Mouse (Mus musculus) midbrain, embryonic 12.5 days (tissue): Measurements from ENCODE around the gene Adsl. TPM values are rescaled to one million over a fixed set of nuclear protein-coding genes. Genes with fewer than 3 reads are reported as not detected.
A peak's percentile ranks its signal among the peaks of the same experiment; 100 is the strongest.

Experiments used
- ATAC-seq: fragments of 200-750 bp; cut with Nextera tagmentation; 2 replicates; pipeline ENCODE4 v1.8.0; 2017; ENCODE audit warnings: low read depth, moderate TSS enrichment, moderate library complexity; ENCODE audit not compliant: low FRiP score
- H3K27ac ChIP-seq: fragments of 300-500 bp; sonication (generic); replicated peaks from 2 replicates; pipeline ENCODE4 v1.5.1; 2016; ENCODE audit warnings: mild to moderate bottlenecking
- H3K27me3 ChIP-seq: fragments of 300-500 bp; sonication (generic); 2 replicates; pipeline ENCODE4 v1.6.1; 2016; ENCODE audit warnings: mild to moderate bottlenecking
- H3K36me3 ChIP-seq: fragments of 300-500 bp; sonication (generic); 2 replicates; pipeline ENCODE4 v1.6.1; 2016
- H3K4me1 ChIP-seq: fragments of 300-500 bp; sonication (generic); 2 replicates; pipeline ENCODE4 v1.6.1; 2016
- H3K4me2 ChIP-seq: fragments of 300-500 bp; sonication (generic); replicated peaks from 2 replicates; pipeline ENCODE4 v1.6.1; 2016; ENCODE audit warnings: mild to moderate bottlenecking, moderate library complexity
- H3K4me3 ChIP-seq: fragments of 300-500 bp; sonication (generic); 2 replicates; pipeline ENCODE4 v1.5.1; 2016; ENCODE audit warnings: mild to moderate bottlenecking
- H3K9ac ChIP-seq: fragments of 300-500 bp; sonication (generic); replicated peaks from 2 replicates; pipeline ENCODE4 v1.6.1; 2016; ENCODE audit warnings: mild to moderate bottlenecking, moderate library complexity
- H3K9me3 ChIP-seq: fragments of 300-500 bp; sonication (generic); 2 replicates; pipeline ENCODE4 v1.6.1; 2016; ENCODE audit warnings: mild to moderate bottlenecking
- WGBS: fragments of 180-500 bp; shearing (Covaris S2); methylation state at CpG from one replicate; pipeline ENCODE4 v1.1.7; 2016; 5-methylcytosine and 5-hydroxymethylcytosine counted together
- polyA plus RNA-seq: library from polyadenylated mRNA; unstranded; fragments of >200 nt; fragmentation: Nextera tagmentation; extraction: Ambion mirVana; gene quantifications from 2 replicates; pipeline ENCODE4 v1.2.1, GENCODE M21; 2016

The Adsl gene
- polyA plus RNA-seq, 1 experiment from 2014 or later = 153 TPM

DNA sequence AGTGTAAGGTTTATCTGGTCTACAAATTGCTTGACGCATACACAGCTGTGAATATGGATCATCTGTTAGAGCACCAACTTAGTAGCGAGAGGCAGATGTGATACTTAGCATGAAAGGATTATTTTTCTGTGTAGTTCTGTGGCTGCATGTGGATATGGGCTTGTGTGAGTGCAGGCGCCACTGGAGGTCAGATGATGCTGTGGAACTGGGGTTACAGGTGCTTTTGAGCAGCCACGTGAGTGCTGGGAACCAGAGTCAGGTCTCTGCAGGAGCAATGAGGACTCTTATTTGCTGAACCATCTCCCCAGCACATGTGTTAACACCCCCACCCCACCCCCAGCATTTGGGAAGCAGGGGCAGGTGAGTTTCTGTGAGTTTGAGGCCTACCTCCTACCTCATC is 1.1 kb downstream of the Adsl start:
- Histone ChIP-seq H3K4me3 (peak overlapping the region; percentile 93), H3K9ac (peak overlapping the region; percentile 78), H3K4me1 (peaks cover 15% of the 10 kb centered on the region), H3K27me3 (no peaks in the 10 kb centered on the region), H3K36me3 (peaks cover 24% of the 10 kb centered on the region), H3K9me3 (no peaks in the 10 kb centered on the region), H3K27ac (no peak overlapping the region), H3K4me2 (peak overlapping the region; percentile 79)
- WGBS = 72% methylated on average over 4 of the region's 4 CpGs
- no peak for ATAC-seq

GRCm38 (mm10) chr15:80950055-80950454 is 1.8 kb downstream of the Adsl start:
- Histone ChIP-seq H3K27me3 (no peaks in the 10 kb centered on the region), H3K36me3 (peaks cover 31% of the 10 kb centered on the region), H3K27ac (no peak overlapping the region), H3K9me3 (no peaks in the 10 kb centered on the region), H3K4me2 (peak overlapping the region; percentile 79; the same call in 1 of the 2 replicates), H3K4me3 (0 out of 2 replicates have a peak overlapping the region, but pooled peaks have one; percentile 17), H3K9ac (0 out of 2 replicates have a peak overlapping the region, but pooled peaks have one; percentile 78), H3K4me1 (peaks cover 15% of the 10 kb centered on the region)
- 94% methylated on average over 7 of the region's 7 CpGs for WGBS
- no peak for ATAC-seq

DNA sequence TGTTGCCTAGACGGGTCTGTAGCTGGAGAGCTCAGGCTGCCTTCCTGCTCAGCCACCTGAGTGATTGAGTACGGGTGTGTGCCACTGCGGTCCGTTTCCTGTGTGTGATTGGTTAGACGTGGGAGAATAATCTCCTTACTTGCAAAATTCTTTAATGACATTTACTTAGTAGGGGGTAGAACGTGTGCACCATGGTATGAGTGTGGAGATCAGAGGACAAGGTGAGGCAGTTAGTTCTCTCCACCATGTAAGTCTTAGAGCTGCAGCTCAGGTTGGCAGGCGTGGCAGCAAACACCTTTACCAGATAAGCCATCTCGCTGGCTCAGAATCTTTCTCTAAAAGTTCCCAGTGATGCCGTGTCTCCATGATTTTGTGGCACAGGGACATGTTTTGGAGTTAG is 5.7 kb downstream of the Adsl start:
- Histone ChIP-seq H3K4me3 (no peak overlapping the region), H3K27me3 (no peaks in the 10 kb centered on the region), H3K27ac (no peak overlapping the region), H3K36me3 (peaks cover 65% of the 10 kb centered on the region), H3K4me1 (peaks cover 12% of the 10 kb centered on the region), H3K9me3 (no peaks in the 10 kb centered on the region), H3K9ac (no peak overlapping the region), H3K4me2 (no peak overlapping the region)
- WGBS = 92% methylated on average over 9 of the region's 9 CpGs
- no peak for ATAC-seq

DNA sequence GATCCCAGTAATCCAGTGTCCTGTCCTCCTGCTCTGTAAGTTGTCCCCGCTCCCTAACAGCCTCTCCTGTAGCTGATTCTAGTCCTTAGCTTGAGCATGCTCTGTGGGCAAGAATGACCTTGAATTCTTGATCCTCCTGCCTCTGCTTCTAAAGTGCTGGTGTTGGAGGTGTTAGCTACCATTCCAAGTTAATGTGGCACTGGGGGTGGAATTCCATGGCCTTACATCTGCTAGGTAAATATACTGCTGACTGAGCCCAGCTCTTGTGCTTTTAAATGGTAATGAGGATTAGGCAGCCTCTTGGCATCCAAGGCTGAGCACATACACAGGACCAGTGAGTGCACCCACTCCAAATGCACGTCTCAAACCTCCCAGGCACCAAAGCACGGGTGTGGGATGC is 6.6 kb downstream of the Adsl start:
- no peak for ATAC-seq

DNA sequence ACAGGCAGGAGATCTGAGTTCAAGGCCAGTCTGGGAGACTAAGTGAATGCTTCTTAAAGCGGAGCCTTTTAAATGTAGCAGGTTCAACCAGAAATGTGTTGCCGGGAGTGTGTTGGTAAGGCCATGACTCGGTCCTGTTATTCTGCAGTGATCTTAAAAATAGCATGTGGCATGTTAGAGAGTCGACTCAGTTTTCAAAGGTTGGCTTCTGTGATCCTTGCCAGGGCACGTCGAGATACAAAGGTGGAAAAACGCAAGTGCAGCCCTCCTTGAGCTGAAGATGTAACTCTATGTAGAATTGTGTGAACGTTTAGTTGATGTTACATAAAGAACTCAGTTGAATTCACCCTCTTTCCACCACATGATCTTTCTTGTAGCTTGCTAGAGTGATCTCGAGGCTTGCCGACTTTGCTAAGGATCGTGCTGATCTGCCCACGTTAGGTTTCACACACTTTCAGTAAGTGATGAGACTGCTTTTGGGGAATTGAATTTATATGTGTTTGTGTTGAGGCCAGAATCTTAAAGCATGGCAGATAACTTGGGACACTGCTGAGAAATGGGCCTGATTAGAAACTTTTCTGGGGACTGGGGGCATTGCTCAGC is 7.6 kb downstream of the Adsl start:
- no peak for ATAC-seq

More for the DNA sequence above, 6.6 kb downstream of the Adsl start:
- peaks cover 4% of the 10 kb centered on the region; the same call in 1 of the 2 replicates for H3K4me1 ChIP-seq
- no peak overlapping the region for H3K9ac ChIP-seq
- no peak overlapping the region for H3K27ac ChIP-seq
- H3K27me3 ChIP-seq = no peaks in the 10 kb centered on the region
- no peaks in the 10 kb centered on the region for H3K9me3 ChIP-seq
- peaks cover 74% of the 10 kb centered on the region for H3K36me3 ChIP-seq
- WGBS = 56% methylated on average over 3 of the region's 3 CpGs
- H3K4me3 ChIP-seq = no peak overlapping the region
- no peak overlapping the region for H3K4me2 ChIP-seq

DNA sequence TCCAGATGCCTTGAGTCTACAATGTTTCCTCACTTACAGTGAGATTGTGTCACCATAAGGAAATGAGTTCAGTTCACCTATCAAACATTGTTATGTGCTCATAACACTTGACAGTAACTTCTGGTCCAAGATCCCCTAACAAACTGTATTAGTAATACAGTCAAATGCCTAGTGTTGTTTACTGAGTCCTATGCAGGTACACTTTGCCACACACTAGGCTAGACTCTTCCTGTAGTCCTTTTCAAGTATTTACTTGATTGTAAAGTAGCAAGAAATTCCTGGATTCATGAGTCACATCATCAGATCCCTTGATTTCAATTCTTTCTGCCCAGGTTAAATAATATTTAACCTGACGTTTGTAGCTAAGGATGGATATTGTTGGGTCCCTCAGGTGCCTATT is 21.1 kb downstream of the Adsl start:
- Histone ChIP-seq H3K4me3 (no peak overlapping the region), H3K9ac (no peak overlapping the region), H3K9me3 (no peaks in the 10 kb centered on the region), H3K4me2 (no peak overlapping the region), H3K36me3 (peaks cover 55% of the 10 kb centered on the region), H3K27me3 (no peaks in the 10 kb centered on the region), H3K4me1 (no peaks in the 10 kb centered on the region), H3K27ac (no peak overlapping the region)
- WGBS = 87% methylated on average over 1 of the region's 1 CpGs
- ATAC-seq = no peak

More for the DNA sequence above, 7.6 kb downstream of the Adsl start:
- Histone ChIP-seq H3K4me1 (no peaks in the 10 kb centered on the region; the same call in 1 of the 2 replicates), H3K9me3 (no peaks in the 10 kb centered on the region), H3K27ac (no peak overlapping the region), H3K4me3 (no peak overlapping the region), H3K27me3 (no peaks in the 10 kb centered on the region), H3K4me2 (no peak overlapping the region), H3K36me3 (peaks cover 85% of the 10 kb centered on the region), H3K9ac (no peak overlapping the region)
- WGBS = 97% methylated on average over 12 of the region's 12 CpGs

- H3K4me2 ChIP-seq = no peak overlapping the region
- H3K9ac ChIP-seq = no peak overlapping the region
- peaks cover 12% of the 10 kb centered on the region for H3K36me3 ChIP-seq
- ATAC-seq = no peak
- no peaks in the 10 kb centered on the region for H3K9me3 ChIP-seq
- no peak overlapping the region for H3K4me3 ChIP-seq
- peaks cover 7% of the 10 kb centered on the region; the same call in 1 of the 2 replicates for H3K4me1 ChIP-seq
- no peak overlapping the region for H3K27ac ChIP-seq
- no peaks in the 10 kb centered on the region for H3K27me3 ChIP-seq
- 64% methylated on average over 5 of the region's 5 CpGs for WGBS
These were observed 26.0 kb downstream of the Adsl start for GRCm38 (mm10) chr15:80974311-80974710.

- Histone ChIP-seq H3K27me3 (no peaks in the 10 kb centered on the region), H3K4me3 (no peak overlapping the region), H3K4me2 (no peak overlapping the region), H3K4me1 (peaks cover 7% of the 10 kb centered on the region; the same call in 1 of the 2 replicates), H3K36me3 (no peaks in the 10 kb centered on the region), H3K9me3 (no peaks in the 10 kb centered on the region), H3K27ac (no peak overlapping the region), H3K9ac (no peak overlapping the region)
- ATAC-seq = no peak
- WGBS = 86% methylated on average over 3 of the region's 3 CpGs
These were observed 27.4 kb downstream of the Adsl start for GRCm38 (mm10) chr15:80975666-80976065.

- WGBS = under 1% methylated on average over 56 of the region's 67 CpGs
- H3K27ac ChIP-seq = no peak within 1 kb of the TSS
- H3K27me3 ChIP-seq = no peaks in the 10 kb centered on the region
- ATAC-seq = peak; percentile 92
- peaks cover 7% of the 10 kb centered on the region; the same call in 1 of the 2 replicates for H3K4me1 ChIP-seq
- H3K9me3 ChIP-seq = no peaks in the 10 kb centered on the region
- H3K4me2 ChIP-seq = peak within 1 kb of the TSS; percentile 67
- H3K4me3 ChIP-seq = peak within 1 kb of the TSS; percentile 86
- peak within 1 kb of the TSS; percentile 77 for H3K9ac ChIP-seq
- no peaks in the 10 kb centered on the region for H3K36me3 ChIP-seq
These were observed 29.5 kb downstream of the Adsl start, which contains the start of gene Sgsm3 for GRCm38 (mm10) chr15:80977620-80978334. Gene Sgsm3 (plus strand): TSS chr15:80977765.

DNA sequence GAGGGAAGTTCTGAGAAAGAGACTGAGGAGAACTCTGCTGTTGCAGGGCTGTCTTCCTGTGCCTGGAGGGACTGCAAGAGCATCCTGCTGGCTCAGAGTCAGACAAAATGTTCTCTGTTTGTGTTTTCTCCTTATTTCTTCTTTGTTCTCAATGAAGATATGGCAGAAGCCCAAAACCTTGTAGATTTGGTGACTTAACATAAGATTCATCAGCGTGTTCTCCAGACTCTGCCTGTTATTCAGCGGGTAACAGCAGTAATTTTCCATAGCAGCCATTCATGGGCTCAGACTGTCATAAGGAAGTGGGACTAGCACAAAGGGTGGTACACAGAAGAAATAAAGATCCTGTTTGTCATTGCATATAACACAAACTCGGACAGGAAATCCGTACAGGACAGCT is 31.3 kb downstream of the Adsl start:
- ATAC-seq = no peak
- Histone ChIP-seq H3K9me3 (no peaks in the 10 kb centered on the region), H3K4me1 (peaks cover 7% of the 10 kb centered on the region; the same call in 1 of the 2 replicates), H3K36me3 (no peaks in the 10 kb centered on the region), H3K27me3 (no peaks in the 10 kb centered on the region), H3K27ac (no peak overlapping the region), H3K4me2 (no peak overlapping the region), H3K4me3 (no peak overlapping the region), H3K9ac (no peak overlapping the region)
- 88% methylated on average over 4 of the region's 4 CpGs for WGBS

GRCm38 (mm10) chr15:80981176-80981575 is 32.9 kb downstream of the Adsl start:
- Histone ChIP-seq H3K4me2 (no peak overlapping the region), H3K9ac (no peak overlapping the region), H3K27ac (no peak overlapping the region), H3K4me3 (no peak overlapping the region), H3K27me3 (no peaks in the 10 kb centered on the region), H3K9me3 (no peaks in the 10 kb centered on the region), H3K4me1 (peaks cover 7% of the 10 kb centered on the region; the same call in 1 of the 2 replicates), H3K36me3 (no peaks in the 10 kb centered on the region)
- WGBS = 94% methylated on average over 4 of the region's 4 CpGs
- ATAC-seq = no peak

DNA sequence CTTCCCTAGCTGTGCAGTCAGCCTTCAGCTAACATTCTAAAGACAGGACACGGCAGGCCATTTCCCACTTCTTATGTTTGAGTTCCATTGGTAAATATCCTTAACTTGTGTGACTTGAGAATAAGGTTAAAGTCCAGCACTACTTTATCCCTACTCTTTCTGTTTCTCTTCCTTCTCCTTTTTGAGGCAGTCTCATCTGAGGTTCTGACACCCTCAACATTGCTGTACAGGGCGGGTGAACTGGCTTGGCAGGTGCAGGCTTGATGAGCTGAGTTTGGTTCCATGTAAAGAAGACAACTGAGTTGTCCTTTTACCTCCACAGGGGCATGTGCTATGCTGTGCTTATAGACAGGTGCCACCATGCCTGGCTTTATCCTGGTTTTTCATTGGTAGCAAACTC is 35.0 kb downstream of the Adsl start:
- no peaks in the 10 kb centered on the region for H3K27me3 ChIP-seq
- peaks cover 4% of the 10 kb centered on the region; the same call in 1 of the 2 replicates for H3K4me1 ChIP-seq
- no peaks in the 10 kb centered on the region for H3K36me3 ChIP-seq
- H3K9ac ChIP-seq = no peak overlapping the region
- H3K9me3 ChIP-seq = no peaks in the 10 kb centered on the region
- no peak overlapping the region for H3K4me2 ChIP-seq
- no peak overlapping the region for H3K4me3 ChIP-seq
- no peak overlapping the region for H3K27ac ChIP-seq
- no peak for ATAC-seq
- 82% methylated on average over 2 of the region's 2 CpGs for WGBS
